Mouse (Mus musculus) adrenal gland (tissue): ENCODE data around the gene Lactb.
"Not testable (repeated sequence)": the region's sequence is repeated elsewhere in the genome, so short reads cannot be mapped to it uniquely, and the experiment has no call there.

ENCODE experiments used
- intact Hi-C: fragments of 180-260 bp; cut with DNase I; formaldehyde crosslinking; loops from one replicate; pipeline ENCODE4 v1.15.1; 2025

Gene Lactb

GRCm38 (mm10) chr9:66922076-66922475, 53.2 kb downstream of the Lactb start:
- intact Hi-C loops: no loop called here

DNA sequence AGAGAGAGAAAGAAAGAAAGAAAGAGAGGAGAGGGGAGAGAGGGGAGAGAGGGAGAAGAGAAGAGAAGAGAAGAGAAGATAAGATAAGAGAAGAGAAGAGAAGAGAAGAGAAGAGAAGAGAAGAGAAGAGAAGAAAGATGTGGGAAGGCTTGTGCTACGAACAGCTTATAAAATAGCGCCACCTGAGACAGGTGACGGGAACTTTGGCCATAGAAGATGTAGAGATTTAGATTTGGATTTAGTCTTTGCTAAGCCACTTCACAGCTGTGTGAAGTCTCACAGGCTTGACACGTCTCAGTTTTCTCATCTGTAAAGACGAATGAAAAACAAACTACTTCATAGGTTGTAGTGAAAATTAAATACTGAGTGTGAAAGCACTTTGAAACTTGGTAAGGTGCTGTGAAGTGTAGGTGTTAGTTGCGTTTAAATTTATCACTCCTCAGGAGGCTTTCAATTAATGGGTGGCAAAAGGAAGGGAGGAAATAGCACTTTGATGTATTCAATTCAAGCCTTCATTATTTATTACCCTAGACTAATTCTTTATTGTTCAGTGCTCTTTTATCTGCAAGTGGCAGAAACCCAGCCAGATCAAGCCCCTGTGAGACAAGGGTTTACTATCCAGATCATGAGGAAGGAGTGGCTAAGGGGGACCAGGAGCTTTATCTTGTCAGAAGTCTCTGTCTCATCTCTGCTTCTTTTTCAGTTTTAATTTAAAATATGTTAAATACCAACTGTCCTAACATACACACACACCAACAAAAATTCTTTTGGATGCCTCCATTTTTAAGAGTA, 54.6 kb downstream of the Lactb start:
- intact Hi-C loops: no loop called here

GRCm38 (mm10) chr9:66919981-66920380, 55.3 kb downstream of the Lactb start:
- intact Hi-C loops: loop anchor here (5.0 kb wide), 2 partner anchors 38 to 83 kb away; no protein-coding TSS in a partner anchor

- intact Hi-C loops: loop anchor here (5.0 kb wide), 2 partner anchors 37 to 82 kb away; no protein-coding TSS in a partner anchor
These were observed 55.8 kb downstream of the Lactb start, which contains the start of gene Rab8b for GRCm38 (mm10) chr9:66919382-66919971. Rab8b (minus strand) TSS chr9:66919687.

GRCm38 (mm10) chr9:66918672-66919330, 56.5 kb downstream of the Lactb start:
- intact Hi-C loops: loop anchor here (5.0 kb wide), 2 partner anchors 36 to 82 kb away; no protein-coding TSS in a partner anchor

DNA sequence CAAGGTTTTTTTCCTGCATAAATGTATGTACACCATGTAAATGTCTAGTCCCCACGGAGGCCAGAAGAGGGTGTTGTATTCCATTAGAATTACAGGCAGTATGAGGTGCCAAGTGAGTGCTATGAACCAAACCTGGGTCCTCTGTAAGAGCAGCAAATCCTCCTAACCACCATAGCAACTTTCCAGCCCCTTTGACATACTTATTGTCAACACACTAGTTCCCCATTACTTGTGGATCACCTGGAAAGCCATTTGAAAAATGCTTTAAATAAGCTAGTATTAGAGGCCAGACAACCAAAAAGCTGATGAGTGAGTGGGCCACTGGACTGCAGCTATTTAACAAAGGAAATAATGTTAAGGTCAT, 57.4 kb downstream of the Lactb start:
- intact Hi-C loops: loop anchor here (5.0 kb wide), 2 partner anchors 36 to 81 kb away; no protein-coding TSS in a partner anchor

DNA sequence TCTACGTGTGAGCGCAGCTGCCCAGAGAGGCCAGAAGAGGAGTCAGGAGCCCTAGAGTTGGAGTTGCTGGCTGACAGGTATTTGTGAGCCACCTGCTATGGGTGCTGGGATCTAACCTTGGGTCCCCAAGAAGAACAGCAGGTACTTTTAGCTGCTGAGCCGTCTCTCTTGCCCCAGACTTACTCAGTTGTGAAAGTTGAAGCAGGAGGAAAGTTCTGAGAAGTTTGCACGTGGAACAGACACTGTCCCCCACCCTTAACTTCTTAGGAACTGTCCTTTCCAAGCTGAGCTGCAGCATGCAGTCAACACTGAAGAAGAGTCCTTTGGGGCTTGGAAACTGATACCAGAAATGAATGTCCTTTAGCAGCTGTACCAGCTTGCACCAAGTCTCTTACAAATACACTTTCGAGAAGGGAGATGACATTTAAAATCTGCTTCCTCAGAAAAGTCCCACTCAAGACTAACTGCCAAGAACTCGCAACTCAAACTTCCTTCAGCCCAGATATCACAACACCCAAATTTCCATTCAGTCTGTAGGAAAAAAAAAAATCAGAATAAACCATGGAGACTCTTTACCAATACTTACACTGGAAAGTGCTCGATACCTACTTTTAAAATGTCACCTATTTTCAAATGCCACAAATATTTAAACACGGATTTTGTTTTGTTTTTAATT, 57.9 kb downstream of the Lactb start:
- intact Hi-C loops: loop anchor here (5.0 kb wide), 2 partner anchors 35 to 80 kb away; no protein-coding TSS in a partner anchor

DNA sequence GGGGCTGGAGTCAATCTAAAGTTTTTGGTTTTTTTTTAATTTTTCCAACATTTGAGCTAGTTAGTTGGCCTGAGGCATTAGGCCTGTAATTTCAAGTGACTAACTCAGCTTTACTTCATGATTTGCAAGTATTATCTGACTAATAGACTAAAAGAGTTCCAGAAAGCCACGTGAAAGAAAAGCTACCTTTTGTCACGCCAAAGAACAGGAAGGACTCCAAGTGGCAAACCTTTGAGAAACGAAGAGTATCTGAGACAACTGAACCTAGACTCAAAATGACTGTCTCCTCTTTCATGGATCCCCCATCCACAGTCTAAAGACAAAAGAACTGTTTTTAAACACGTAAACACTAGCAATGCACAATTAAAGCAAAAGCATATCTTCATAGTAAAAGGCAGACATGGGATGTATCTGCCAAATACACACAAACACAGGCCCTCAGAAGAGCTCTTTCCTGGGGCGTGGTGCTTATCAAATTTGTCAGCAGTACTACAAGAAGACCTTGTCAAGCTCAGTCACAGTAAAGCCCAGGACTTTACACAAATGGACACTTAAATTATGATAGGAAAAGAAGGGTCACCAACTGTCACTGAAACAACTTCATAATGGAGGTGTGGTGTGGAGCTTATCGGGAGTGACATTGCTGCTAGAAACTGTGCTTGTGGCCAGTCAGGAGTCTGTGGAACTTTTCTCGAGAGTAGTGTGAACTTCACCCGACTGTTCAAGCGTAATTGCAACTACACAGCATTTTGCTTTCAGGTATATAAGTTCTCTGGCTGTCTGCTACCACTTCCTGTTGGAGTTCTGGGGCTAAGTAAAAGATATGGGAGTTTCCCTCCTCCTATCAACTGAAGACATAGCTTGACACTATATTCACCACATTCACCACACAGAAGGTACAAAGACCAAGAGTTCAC, 59.2 kb downstream of the Lactb start:
- intact Hi-C loops: loop anchor here (5.0 kb wide), 2 partner anchors 34 to 79 kb away; no protein-coding TSS in a partner anchor

GRCm38 (mm10) chr9:66915401-66915800, 59.9 kb downstream of the Lactb start:
- intact Hi-C loops: loop anchor here (5.0 kb wide), 2 partner anchors 33 to 78 kb away; no protein-coding TSS in a partner anchor

DNA sequence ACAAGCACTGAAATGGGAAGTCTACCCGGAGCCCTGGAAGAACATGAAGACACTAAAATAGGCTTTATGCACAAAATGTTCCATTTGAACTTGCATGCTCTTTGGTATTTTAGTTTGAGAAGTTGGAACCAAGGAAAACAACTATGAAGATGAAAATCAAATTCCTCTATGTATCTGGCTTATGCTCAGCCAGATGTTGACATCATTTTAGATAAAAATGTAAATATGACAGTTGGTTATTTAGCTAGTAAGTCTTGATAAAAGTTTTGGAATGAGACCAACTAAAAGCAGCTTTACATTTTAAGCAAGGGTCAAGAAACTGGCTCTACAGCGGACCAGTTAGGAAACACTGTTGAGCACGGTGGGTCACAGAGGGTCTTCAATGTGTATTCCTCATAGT, 60.7 kb downstream of the Lactb start:
- intact Hi-C loops: no loop called here

DNA sequence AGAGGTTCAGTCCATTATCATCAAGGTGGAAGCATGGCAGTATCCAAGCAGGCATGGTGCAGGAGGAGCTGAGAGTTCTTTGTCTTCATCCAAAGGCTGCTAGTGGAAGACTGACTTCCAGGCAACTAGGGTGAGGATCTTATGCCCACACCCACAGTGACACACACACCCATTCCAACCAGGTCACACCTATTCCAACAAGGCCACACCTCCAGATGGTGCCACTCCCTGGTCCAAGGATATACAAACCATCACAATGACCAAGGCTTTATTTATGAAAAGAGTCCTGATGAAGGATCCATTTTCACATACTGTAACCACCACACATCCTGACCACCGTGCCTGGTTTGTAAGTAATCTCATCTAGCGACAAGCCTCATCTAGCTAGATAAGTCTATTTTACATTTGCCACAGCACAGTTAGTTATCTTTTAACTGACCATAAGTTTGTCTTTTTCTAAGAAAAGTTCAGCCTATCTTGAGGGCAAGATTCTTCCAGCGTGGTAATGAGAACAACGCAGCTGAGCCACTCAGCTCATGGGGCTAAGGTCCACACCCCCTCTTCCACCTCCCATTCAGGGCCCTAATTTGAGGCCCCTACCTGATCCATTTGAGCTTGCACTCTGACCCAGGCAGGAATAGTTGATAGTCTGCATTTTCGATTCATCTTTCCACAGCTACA, 61.9 kb downstream of the Lactb start:
- intact Hi-C loops: not testable (repeated sequence)

GRCm38 (mm10) chr9:66912304-66912703, 63.0 kb downstream of the Lactb start:
- intact Hi-C loops: no loop called here

GRCm38 (mm10) chr9:66910677-66911076, 64.6 kb downstream of the Lactb start:
- intact Hi-C loops: no loop called here

DNA sequence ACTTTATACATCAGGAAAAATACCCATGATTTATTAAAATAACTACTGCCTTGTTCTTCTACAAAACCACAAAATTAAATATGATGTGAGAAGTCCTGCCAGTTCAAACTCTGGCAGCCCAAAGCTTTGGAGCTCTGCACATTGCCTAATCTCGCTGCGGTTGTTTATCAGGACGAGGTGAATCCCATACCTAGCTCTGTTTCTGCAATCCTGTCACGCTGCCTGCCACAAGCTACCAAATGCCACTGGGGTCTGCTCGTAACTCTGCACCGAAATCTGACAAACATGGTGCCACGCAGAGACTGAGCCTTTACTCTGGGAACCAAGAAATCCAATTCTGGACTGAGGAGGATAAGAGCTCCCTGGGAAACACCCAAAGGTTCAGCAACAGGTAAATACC, 65.4 kb downstream of the Lactb start:
- intact Hi-C loops: no loop called here

DNA sequence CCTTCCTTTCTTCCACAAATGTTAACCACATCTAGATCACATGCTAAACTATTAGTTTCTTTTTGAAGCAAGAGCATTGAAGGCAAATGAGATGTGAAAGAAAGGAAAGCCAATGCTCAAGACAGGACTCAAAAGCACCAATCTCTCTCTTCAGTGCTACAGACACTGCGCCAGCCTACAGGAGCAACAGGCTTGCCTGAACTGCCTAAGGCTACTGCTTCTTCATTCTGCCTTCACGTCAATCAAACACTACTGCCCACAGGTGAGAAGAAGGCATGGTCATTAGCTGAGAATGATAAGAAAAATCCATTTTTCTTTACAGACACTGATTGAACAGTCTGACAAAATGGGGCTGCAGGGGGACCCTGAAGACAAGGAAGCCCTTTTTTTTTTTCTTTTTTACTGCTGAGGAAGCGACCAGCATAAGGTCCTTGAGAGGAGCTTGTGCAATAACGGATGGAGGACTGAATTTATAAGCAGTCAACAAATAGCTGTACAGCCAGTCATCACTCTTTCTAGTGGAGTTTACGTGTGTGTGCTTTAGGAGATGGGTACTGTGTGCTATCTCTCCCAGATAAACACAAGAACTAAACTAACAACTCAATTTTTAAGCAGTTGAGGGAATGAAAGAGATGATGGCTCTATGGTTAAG, 67.4 kb downstream of the Lactb start:
- intact Hi-C loops: no loop called here

GRCm38 (mm10) chr9:66907126-66907525, 68.2 kb downstream of the Lactb start:
- intact Hi-C loops: no loop called here

DNA sequence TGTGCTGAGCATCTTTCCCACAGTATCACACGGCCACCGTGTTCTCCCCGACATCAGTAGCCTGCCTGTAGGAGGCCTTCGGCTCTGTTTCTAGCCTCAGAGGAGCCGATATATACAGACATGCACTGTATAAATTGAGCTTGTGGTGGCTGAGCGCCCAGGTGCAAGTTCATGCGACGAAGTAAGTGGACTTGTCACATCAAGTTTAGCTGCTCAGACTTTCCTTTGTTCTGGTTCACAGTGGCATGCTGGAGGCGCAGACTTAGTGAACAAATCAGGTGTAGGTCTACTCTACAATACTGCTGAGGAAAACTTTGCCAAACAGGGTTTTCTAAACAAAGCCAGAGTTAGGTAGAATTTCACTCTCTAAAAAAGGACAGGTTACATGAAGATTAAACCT, 69.3 kb downstream of the Lactb start:
- intact Hi-C loops: no loop called here
